Mouse (Mus musculus) hindbrain, embryonic 16.5 days (tissue): ENCODE measurements around the gene Irak1. TPM values are rescaled to one million over a fixed set of nuclear protein-coding genes. Genes with fewer than 3 reads are reported as not detected.

Experiments used
- ATAC-seq: fragments of 200-750 bp; cut with Nextera tagmentation; 2 replicates; pipeline ENCODE4 v1.8.0; 2017; ENCODE audit warnings: moderate TSS enrichment, moderate library complexity
- H3K27ac ChIP-seq: fragments of 300-500 bp; sonication (generic); 2 replicates; pipeline ENCODE4 v1.5.1; 2014; ENCODE audit warnings: low read depth, mild to moderate bottlenecking, control low read depth, low read length, moderate library complexity
- H3K27me3 ChIP-seq: fragments of 300-500 bp; sonication (generic); replicated peaks from 2 replicates; pipeline ENCODE4 v1.6.1; 2014; ENCODE audit warnings: low read length; ENCODE audit not compliant: control insufficient read depth, insufficient read depth
- H3K36me3 ChIP-seq: fragments of 300-500 bp; sonication (generic); 2 replicates; pipeline ENCODE4 v1.6.1; 2014; ENCODE audit warnings: mild to moderate bottlenecking, low read length, moderate library complexity, mixed read lengths; ENCODE audit not compliant: control insufficient read depth, insufficient read depth
- H3K4me1 ChIP-seq: fragments of 300-500 bp; sonication (generic); 2 replicates; pipeline ENCODE4 v1.6.1; 2014; ENCODE audit warnings: low read depth, low read length; ENCODE audit not compliant: control insufficient read depth, insufficient read depth
- H3K4me2 ChIP-seq: fragments of 300-500 bp; sonication (generic); 2 replicates; pipeline ENCODE4 v1.6.1; 2014; ENCODE audit warnings: mild to moderate bottlenecking, low read length, control low read depth, moderate library complexity
- H3K4me3 ChIP-seq: fragments of 300-500 bp; sonication (generic); 2 replicates; pipeline ENCODE4 v1.5.1; 2014; ENCODE audit warnings: mild to moderate bottlenecking, low read length, control low read depth, moderate library complexity
- H3K9ac ChIP-seq: fragments of 300-500 bp; sonication (generic); 2 replicates; pipeline ENCODE4 v1.6.1; 2014; ENCODE audit warnings: low read depth, mild to moderate bottlenecking, control low read depth, low read length, moderate library complexity
- H3K9me3 ChIP-seq: fragments of 300-500 bp; sonication (generic); 2 replicates; pipeline ENCODE4 v1.6.1; 2014; ENCODE audit warnings: mild to moderate bottlenecking, low read length, moderate library complexity; ENCODE audit not compliant: control insufficient read depth
- WGBS: fragments of 180-500 bp; shearing (Covaris S2); extraction: QIAGEN DNeasy Blood & Tissue Kit; methylation state at CpG from one replicate; pipeline ENCODE4 v1.1.7; 2014; 5-methylcytosine and 5-hydroxymethylcytosine counted together
- polyA plus RNA-seq: library from polyadenylated mRNA; unstranded; fragments of >200 nt; fragmentation: Nextera tagmentation; extraction: Ambion mirVana; gene quantifications from 2 replicates; pipeline ENCODE4 v1.2.1, GENCODE M21; 2015

Gene Irak1
- polyA plus RNA-seq, 1 experiment from 2014 or later = 38.4 TPM

- 78% methylated on average over 21 of the region's 21 CpGs for WGBS
- Histone ChIP-seq H3K27me3 (no peaks in the 10 kb centered on the region), H3K4me1 (no peaks in the 10 kb centered on the region), H3K4me3 (no peak overlapping the region), H3K36me3 (no peaks in the 10 kb centered on the region), H3K4me2 (no peak overlapping the region), H3K9me3 (no peaks in the 10 kb centered on the region), H3K27ac (no peak overlapping the region), H3K9ac (no peak overlapping the region)
- peak; percentile 45; the same call in 1 of the 2 replicates for ATAC-seq
These were observed 17.3 kb downstream of the Irak1 start for GRCm38 (mm10) chrX:74006401-74006800.

- no peak overlapping the region for H3K4me3 ChIP-seq
- no peak overlapping the region for H3K9ac ChIP-seq
- no peak for ATAC-seq
- H3K9me3 ChIP-seq = no peaks in the 10 kb centered on the region
- no peaks in the 10 kb centered on the region for H3K27me3 ChIP-seq
- 61% methylated on average over 2 of the region's 2 CpGs for WGBS
- no peak overlapping the region for H3K27ac ChIP-seq
- no peaks in the 10 kb centered on the region for H3K36me3 ChIP-seq
- H3K4me2 ChIP-seq = no peak overlapping the region
- 0 out of 2 replicates have a peak, but pooled peaks cover 3% of the 10 kb centered on the region for H3K4me1 ChIP-seq
These were observed 20.1 kb downstream of the Irak1 start for GRCm38 (mm10) chrX:74003644-74004043.

GRCm38 (mm10) chrX:74001024-74001423, 22.7 kb downstream of the Irak1 start:
- no peak for ATAC-seq
- no peak overlapping the region for H3K27ac ChIP-seq
- no peak overlapping the region for H3K4me3 ChIP-seq

DNA sequence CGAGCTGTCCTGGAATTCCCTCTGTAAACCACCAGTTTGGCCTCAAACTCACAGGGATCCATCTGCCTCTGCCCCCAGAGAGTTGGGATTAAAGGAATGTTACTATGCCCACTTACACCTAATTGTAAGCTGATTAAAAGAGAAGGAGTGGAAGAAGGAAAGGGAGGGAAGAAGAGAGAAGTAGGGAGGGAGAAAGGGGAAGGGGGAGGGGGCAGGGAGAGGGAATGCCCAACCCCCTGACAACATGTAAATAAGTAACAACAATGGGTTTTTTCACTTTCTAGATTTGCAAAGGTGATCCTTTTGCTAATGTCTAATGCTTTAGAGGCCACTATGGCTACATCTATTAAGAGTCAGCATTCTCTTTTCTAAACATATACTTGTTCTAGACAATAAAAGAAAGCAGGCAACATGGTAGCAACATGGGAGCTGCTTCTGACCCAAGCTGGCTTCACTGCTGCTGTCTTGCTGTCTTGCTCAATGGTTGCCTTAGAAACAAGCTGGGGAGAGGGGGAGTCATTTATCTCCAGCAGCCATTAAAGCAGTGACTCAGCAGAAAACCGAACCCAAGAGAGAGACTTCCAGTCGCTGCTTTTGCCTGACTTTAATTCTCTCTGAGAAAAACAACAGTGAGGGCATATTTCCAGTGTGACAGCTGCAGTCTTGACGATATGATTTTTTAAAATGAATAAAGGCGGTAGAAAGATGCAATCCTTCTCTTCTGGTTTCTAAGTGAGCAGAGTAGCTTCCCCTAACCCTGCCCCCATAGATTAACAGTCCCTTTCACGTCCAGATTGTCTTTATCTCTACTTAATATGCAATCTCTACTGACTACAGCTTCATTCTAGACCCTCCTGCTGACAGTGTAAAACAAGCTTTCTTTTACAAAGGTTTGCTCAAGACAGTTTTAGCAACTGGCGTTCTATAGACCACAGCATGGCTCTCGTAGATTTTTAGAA, 24.5 kb downstream of the Irak1 start:
- Histone ChIP-seq H3K27ac (peak overlapping the region; percentile 37), H3K4me3 (no peak overlapping the region), H3K27me3 (no peaks in the 10 kb centered on the region), H3K4me2 (peak overlapping the region; percentile 31), H3K36me3 (no peaks in the 10 kb centered on the region), H3K4me1 (0 out of 2 replicates have a peak, but pooled peaks cover 3% of the 10 kb centered on the region), H3K9ac (no peak overlapping the region), H3K9me3 (no peaks in the 10 kb centered on the region)
- ATAC-seq = peak; percentile 94
- WGBS = 15% methylated on average over 8 of the region's 8 CpGs

More at GRCm38 (mm10) chrX:74001024-74001423, 22.7 kb downstream of the Irak1 start:
- H3K9ac ChIP-seq = no peak overlapping the region
- no peaks in the 10 kb centered on the region for H3K9me3 ChIP-seq
- H3K36me3 ChIP-seq = no peaks in the 10 kb centered on the region
- H3K4me1 ChIP-seq = 0 out of 2 replicates have a peak, but pooled peaks cover 3% of the 10 kb centered on the region
- H3K4me2 ChIP-seq = no peak overlapping the region
- H3K27me3 ChIP-seq = no peaks in the 10 kb centered on the region
- 91% methylated on average over 3 of the region's 3 CpGs for WGBS

DNA sequence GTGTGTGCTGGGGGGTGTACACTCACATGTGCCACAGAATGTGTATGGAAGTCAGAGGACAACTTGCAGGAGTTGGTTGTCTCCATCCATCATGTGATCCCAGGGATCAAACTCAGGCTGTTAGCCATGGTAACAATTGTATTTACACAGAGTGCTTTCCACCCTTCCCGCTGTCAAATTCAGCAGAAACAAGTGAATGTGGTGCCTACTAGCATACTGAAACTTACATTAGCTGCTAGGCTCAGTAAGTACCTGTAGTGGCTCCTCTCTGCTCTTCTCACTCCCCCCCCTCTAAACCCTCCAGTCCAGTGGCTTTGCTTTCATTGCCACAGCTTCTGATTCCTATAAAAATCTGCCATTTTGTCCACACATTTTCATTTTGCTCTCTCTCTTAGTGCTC, 45.9 kb downstream of the Irak1 start:
- no peak overlapping the region for H3K9ac ChIP-seq
- no peaks in the 10 kb centered on the region for H3K4me1 ChIP-seq

GRCm38 (mm10) chrX:73976283-73976682, 47.4 kb downstream of the Irak1 start:
- Histone ChIP-seq H3K4me3 (no peak overlapping the region), H3K4me2 (no peak overlapping the region), H3K4me1 (no peaks in the 10 kb centered on the region), H3K27me3 (no peaks in the 10 kb centered on the region), H3K9me3 (no peaks in the 10 kb centered on the region), H3K27ac (no peak overlapping the region), H3K36me3 (no peaks in the 10 kb centered on the region), H3K9ac (no peak overlapping the region)
- ATAC-seq = no peak
- 100% methylated on average over 2 of the region's 2 CpGs for WGBS

More for the DNA sequence above, 45.9 kb downstream of the Irak1 start:
- no peak overlapping the region for H3K4me2 ChIP-seq
- WGBS = 60% methylated on average over 1 of the region's 1 CpGs
- no peak overlapping the region for H3K4me3 ChIP-seq
- H3K27ac ChIP-seq = no peak overlapping the region
- ATAC-seq = no peak
- no peaks in the 10 kb centered on the region for H3K27me3 ChIP-seq
- no peaks in the 10 kb centered on the region for H3K9me3 ChIP-seq
- no peaks in the 10 kb centered on the region for H3K36me3 ChIP-seq

DNA sequence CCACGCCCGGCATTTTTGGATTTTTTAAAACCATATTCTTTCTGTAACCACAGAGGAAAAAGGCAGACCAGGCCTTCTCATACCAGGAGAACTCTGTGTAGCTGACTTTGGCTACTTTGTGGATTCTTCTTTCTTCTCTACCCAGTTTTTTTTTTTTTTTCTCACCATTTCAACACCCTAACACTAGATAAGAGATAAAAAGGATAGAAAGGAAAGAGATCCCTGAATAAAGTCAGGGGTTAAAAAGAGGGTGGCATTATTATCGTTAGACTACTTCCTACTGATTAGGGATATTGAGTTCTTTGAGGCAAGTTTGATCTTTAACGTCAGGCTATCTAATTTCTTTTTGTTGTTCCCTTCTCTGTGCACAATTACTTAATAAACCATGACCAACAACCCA, 50.9 kb downstream of the Irak1 start:
- Histone ChIP-seq H3K4me2 (no peak overlapping the region), H3K36me3 (no peaks in the 10 kb centered on the region), H3K9ac (no peak overlapping the region), H3K9me3 (no peaks in the 10 kb centered on the region), H3K4me1 (no peaks in the 10 kb centered on the region), H3K4me3 (no peak overlapping the region), H3K27ac (no peak overlapping the region), H3K27me3 (no peaks in the 10 kb centered on the region)
- WGBS = 81% methylated on average over 4 of the region's 4 CpGs
- no peak for ATAC-seq

- no peak overlapping the region for H3K9ac ChIP-seq
- no peaks in the 10 kb centered on the region; the same call in 1 of the 2 replicates for H3K9me3 ChIP-seq
- H3K27ac ChIP-seq = no peak overlapping the region
- no peaks in the 10 kb centered on the region for H3K27me3 ChIP-seq
- no peak overlapping the region for H3K4me2 ChIP-seq
- no peak for ATAC-seq
- no peak overlapping the region for H3K4me3 ChIP-seq
- no peaks in the 10 kb centered on the region for H3K4me1 ChIP-seq
- H3K36me3 ChIP-seq = no peaks in the 10 kb centered on the region
These were observed 52.9 kb downstream of the Irak1 start for GRCm38 (mm10) chrX:73970781-73971180.

GRCm38 (mm10) chrX:73969729-73970128, 54.0 kb downstream of the Irak1 start:
- ATAC-seq = no peak
- no peaks in the 10 kb centered on the region; the same call in 1 of the 2 replicates for H3K9me3 ChIP-seq
- H3K27me3 ChIP-seq = no peaks in the 10 kb centered on the region
- H3K4me1 ChIP-seq = peaks cover under 1% of the 10 kb centered on the region; the same call in 1 of the 2 replicates
- no peak overlapping the region for H3K4me3 ChIP-seq
- H3K36me3 ChIP-seq = no peaks in the 10 kb centered on the region
- 92% methylated on average over 2 of the region's 2 CpGs for WGBS
- H3K27ac ChIP-seq = no peak overlapping the region
- no peak overlapping the region for H3K9ac ChIP-seq
- no peak overlapping the region for H3K4me2 ChIP-seq
